Mouse (Mus musculus) limb, embryonic 14.5 days (tissue): ENCODE measurements around the gene Arsg. TPM values are rescaled to one million over a fixed set of nuclear protein-coding genes. Genes with fewer than 3 reads are reported as not detected.

ENCODE experiments used
- ATAC-seq: fragments of 200-750 bp; cut with Nextera tagmentation; 2 replicates; pipeline ENCODE4 v1.8.0; 2017; ENCODE audit warnings: low read depth, moderate number of reproducible peaks, moderate TSS enrichment; ENCODE audit not compliant: low FRiP score
- DNase-seq: peaks from one replicate; pipeline ENCODE4 v3.0.0-alpha.2; 2015; ENCODE audit warnings: low spot score
- H3K27ac ChIP-seq: fragments of 300-500 bp; sonication (generic); replicated peaks from 2 replicates; pipeline ENCODE4 v1.5.1; 2014; ENCODE audit warnings: low read depth, mild to moderate bottlenecking, low read length, moderate library complexity, mixed read lengths
- H3K27me3 ChIP-seq: fragments of 300-500 bp; sonication (generic); 2 replicates; pipeline ENCODE4 v1.6.1; 2014; ENCODE audit warnings: low read length, mixed read lengths; ENCODE audit not compliant: control insufficient read depth, insufficient read depth
- H3K36me3 ChIP-seq: fragments of 300-500 bp; sonication (generic); 2 replicates; pipeline ENCODE4 v1.6.1; 2014; ENCODE audit warnings: mild to moderate bottlenecking, low read length, moderate library complexity, mixed read lengths; ENCODE audit not compliant: control insufficient read depth, insufficient read depth
- H3K4me1 ChIP-seq: fragments of 300-500 bp; sonication (generic); 2 replicates; pipeline ENCODE4 v1.6.1; 2014; ENCODE audit warnings: antibody characterized with exemption, low read length, mixed read lengths; ENCODE audit not compliant: control insufficient read depth, insufficient read depth
- H3K4me2 ChIP-seq: fragments of 300-500 bp; sonication (generic); replicated peaks from 2 replicates; pipeline ENCODE4 v1.6.1; 2014; ENCODE audit warnings: low read depth, mild to moderate bottlenecking, low read length, moderate library complexity; ENCODE audit not compliant: severe bottlenecking
- H3K4me3 ChIP-seq: fragments of 300-500 bp; sonication (generic); replicated peaks from 2 replicates; pipeline ENCODE4 v1.5.1; 2014; ENCODE audit warnings: low read length
- H3K9ac ChIP-seq: fragments of 300-500 bp; sonication (generic); 2 replicates; pipeline ENCODE4 v1.6.1; 2014; ENCODE audit warnings: mild to moderate bottlenecking, low read depth, low read length, moderate library complexity; ENCODE audit not compliant: severe bottlenecking
- H3K9me3 ChIP-seq: fragments of 300-500 bp; sonication (generic); 2 replicates; pipeline ENCODE4 v1.6.1; 2016; ENCODE audit warnings: low read length; ENCODE audit not compliant: control insufficient read depth
- POLR2A ChIP-seq: fragments of 200-500 bp; IDR thresholded peaks from 2 replicates; pipeline ENCODE4 v1.8.0; 2012; ENCODE audit warnings: inconsistent platforms, mild to moderate bottlenecking, moderate library complexity, borderline replicate concordance; ENCODE audit not compliant: insufficient read depth, insufficient read length; ENCODE audit errors: extremely low read depth
- WGBS: fragments of 180-500 bp; shearing (Covaris S2); extraction: QIAGEN DNeasy Blood & Tissue Kit; methylation state at CpG from one replicate; pipeline ENCODE4 v1.1.7; 2014; 5-methylcytosine and 5-hydroxymethylcytosine counted together
- polyA plus RNA-seq, 2 experiments: library from polyadenylated mRNA; depleted of rRNA in 1 of 2; stranded (reverse) in 1 of 2; unstranded in 1 of 2; fragments of >200 nt; fragmentation: Nextera tagmentation in 1 of 2; extraction: Ambion mirVana in 1 of 2; gene quantifications; 2 replicates each; pipeline versions ENCODE4 v1.2.1 to v1.2.3; 2012 to 2014

Arsg gene
- polyA plus RNA-seq, 2 experiments: 3.2 to 5.3 TPM

- Histone ChIP-seq H3K36me3 (no peaks in the 10 kb centered on the region), H3K9me3 (no peaks in the 10 kb centered on the region), H3K27ac (no peak overlapping the region), H3K4me2 (no peak overlapping the region), H3K4me1 (0 out of 2 replicates have a peak, but pooled peaks cover 6% of the 10 kb centered on the region), H3K9ac (no peak overlapping the region), H3K4me3 (no peak overlapping the region), H3K27me3 (no peaks in the 10 kb centered on the region)
- no peak for TF ChIP-seq POLR2A
- DNase-seq: no peak
- ATAC-seq: no peak
- 46% methylated on average over 14 of the region's 14 CpGs for WGBS
Measured at GRCm38 (mm10) chr11:109495771-109496474, 22.7 kb downstream of the Arsg start.

DNA sequence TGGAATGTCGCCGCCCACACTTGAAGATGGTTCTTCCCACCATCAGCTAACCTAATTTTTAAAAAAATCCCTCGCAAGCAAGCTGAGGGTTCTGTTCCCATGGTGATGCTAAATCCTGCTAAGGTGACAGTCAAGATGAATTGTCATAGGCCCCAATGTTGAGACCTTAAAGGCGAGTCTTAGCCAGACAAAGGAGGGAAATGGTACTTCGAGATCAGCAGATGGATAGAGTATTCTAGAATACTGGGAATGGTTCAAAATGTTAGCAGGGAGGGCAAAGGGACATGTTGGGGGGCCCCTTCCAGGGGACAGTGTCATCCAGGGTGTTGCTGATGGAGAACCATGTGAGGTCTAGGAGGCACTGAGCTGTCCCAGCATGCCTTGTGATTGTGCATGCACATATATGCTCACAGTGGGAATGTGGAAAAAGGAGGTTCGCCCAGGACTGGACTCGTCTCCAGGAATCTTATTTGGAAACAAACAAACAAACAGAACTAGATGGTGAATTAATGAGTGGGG is 23.4 kb downstream of the Arsg start:
- no peak overlapping the region for H3K4me2 ChIP-seq
- H3K4me1 ChIP-seq: 0 out of 2 replicates have a peak, but pooled peaks cover 6% of the 10 kb centered on the region
- no peak for TF ChIP-seq POLR2A
- H3K27me3 ChIP-seq: no peaks in the 10 kb centered on the region
- no peak overlapping the region for H3K9ac ChIP-seq
- no peak overlapping the region for H3K27ac ChIP-seq
- H3K4me3 ChIP-seq: no peak overlapping the region
- ATAC-seq: no peak
- no peaks in the 10 kb centered on the region for H3K9me3 ChIP-seq
- 81% methylated on average over 7 of the region's 7 CpGs for WGBS
- no peaks in the 10 kb centered on the region for H3K36me3 ChIP-seq
- no peak for DNase-seq

- Histone ChIP-seq H3K27ac (no peak overlapping the region), H3K4me1 (0 out of 2 replicates have a peak, but pooled peaks cover 6% of the 10 kb centered on the region), H3K4me3 (no peak overlapping the region), H3K9me3 (no peaks in the 10 kb centered on the region), H3K27me3 (no peaks in the 10 kb centered on the region), H3K4me2 (no peak overlapping the region), H3K36me3 (no peaks in the 10 kb centered on the region), H3K9ac (no peak overlapping the region)
- DNase-seq (no peak), ATAC-seq (no peak)
- TF ChIP-seq POLR2A: no peak
- 61% methylated on average over 6 of the region's 6 CpGs for WGBS
Measured at GRCm38 (mm10) chr11:109496996-109497714, 24.0 kb downstream of the Arsg start.

GRCm38 (mm10) chr11:109497990-109498389 is 24.8 kb downstream of the Arsg start:
- DNase-seq (no peak), ATAC-seq (no peak)
- no peak for TF ChIP-seq POLR2A
- 62% methylated on average over 9 of the region's 9 CpGs for WGBS
- H3K4me1 ChIP-seq: 0 out of 2 replicates have a peak, but pooled peaks cover 6% of the 10 kb centered on the region
- H3K9ac ChIP-seq: no peak overlapping the region
- no peak overlapping the region for H3K27ac ChIP-seq
- no peak overlapping the region for H3K4me2 ChIP-seq
- no peaks in the 10 kb centered on the region for H3K9me3 ChIP-seq
- no peaks in the 10 kb centered on the region for H3K27me3 ChIP-seq
- H3K4me3 ChIP-seq: no peak overlapping the region
- no peaks in the 10 kb centered on the region for H3K36me3 ChIP-seq

DNA sequence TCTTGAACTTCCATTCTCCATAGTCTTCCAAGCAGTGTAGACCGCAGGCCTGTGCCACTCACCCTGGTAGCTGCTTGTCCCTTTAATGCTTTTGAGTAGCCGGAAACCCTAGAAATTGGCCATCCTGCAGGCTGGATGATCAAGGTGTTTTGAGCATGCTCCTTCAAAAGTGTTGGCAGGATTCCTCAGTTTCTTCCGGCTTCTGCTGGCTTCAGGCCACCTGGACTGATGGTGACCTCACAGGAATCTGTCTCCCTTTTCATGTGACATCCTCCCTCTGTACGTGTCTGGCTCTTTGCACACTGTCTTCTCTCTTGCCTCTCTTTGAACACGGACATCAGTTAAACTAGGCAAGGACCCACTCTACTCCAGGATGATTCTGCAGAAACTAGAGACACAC is 27.0 kb downstream of the Arsg start:
- no peak overlapping the region for H3K4me3 ChIP-seq
- H3K4me2 ChIP-seq: no peak overlapping the region
- H3K27me3 ChIP-seq: no peaks in the 10 kb centered on the region
- WGBS: 82% methylated on average over 5 of the region's 5 CpGs
- no peak for TF ChIP-seq POLR2A
- H3K9ac ChIP-seq: no peak overlapping the region
- no peak overlapping the region for H3K27ac ChIP-seq
- no peak for ATAC-seq
- DNase-seq: no peak
- 0 out of 2 replicates have a peak, but pooled peaks cover 6% of the 10 kb centered on the region for H3K4me1 ChIP-seq
- H3K36me3 ChIP-seq: no peaks in the 10 kb centered on the region
- no peaks in the 10 kb centered on the region for H3K9me3 ChIP-seq
